Mouse (Mus musculus): Measurements from ENCODE around the gene Tnnc1.

The Tnnc1 gene

GRCm38 (mm10) chr14:31186656-31187055, 21.5 kb upstream of the Tnnc1 start:
- DNase-seq, result peak; percentile 82

GRCm38 (mm10) chr14:31188771-31189181, 19.3 kb upstream of the Tnnc1 start:
- no peak for DNase-seq

GRCm38 (mm10) chr14:31189348-31189747, 18.8 kb upstream of the Tnnc1 start:
- DNase-seq, result no peak

- DNase-seq, result no peak
Measured at GRCm38 (mm10) chr14:31191936-31192335, 16.2 kb upstream of the Tnnc1 start.

GRCm38 (mm10) chr14:31193791-31194190, 14.3 kb upstream of the Tnnc1 start:
- DNase-seq, result no peak

GRCm38 (mm10) chr14:31194441-31194840, 13.7 kb upstream of the Tnnc1 start:
- no peak for DNase-seq

GRCm38 (mm10) chr14:31194891-31195513, 13.1 kb upstream of the Tnnc1 start:
- DNase-seq, result peak; percentile 63

- no peak for DNase-seq
Measured at GRCm38 (mm10) chr14:31195521-31195920, 12.6 kb upstream of the Tnnc1 start.

GRCm38 (mm10) chr14:31195968-31196367, 12.1 kb upstream of the Tnnc1 start:
- no peak for DNase-seq

GRCm38 (mm10) chr14:31197547-31198516, 10.3 kb upstream of the Tnnc1 start:
- DNase-seq, result no peak

- DNase-seq, result no peak
Measured at GRCm38 (mm10) chr14:31199599-31199998, 8.5 kb upstream of the Tnnc1 start.

GRCm38 (mm10) chr14:31200038-31200437, 8.1 kb upstream of the Tnnc1 start:
- DNase-seq, result no peak

- DNase-seq, result no peak
Measured at GRCm38 (mm10) chr14:31204844-31205243, 3.3 kb upstream of the Tnnc1 start.

GRCm38 (mm10) chr14:31205244-31205561, 2.9 kb upstream of the Tnnc1 start:
- no peak for DNase-seq

GRCm38 (mm10) chr14:31205562-31206467, 2.3 kb upstream of the Tnnc1 start:
- peak; percentile 76 for DNase-seq

- peak; percentile 98 for DNase-seq
Measured at GRCm38 (mm10) chr14:31206472-31206981, 1.6 kb upstream of the Tnnc1 start.

GRCm38 (mm10) chr14:31207070-31207830, 862 bp upstream of the Tnnc1 start:
- DNase-seq, result no peak

- no peak for DNase-seq
Measured at GRCm38 (mm10) chr14:31209133-31209557, 1.0 kb downstream of the Tnnc1 start.

- DNase-seq, result no peak
Measured at GRCm38 (mm10) chr14:31211854-31212253, 3.7 kb downstream of the Tnnc1 start.

GRCm38 (mm10) chr14:31212499-31212898, 4.4 kb downstream of the Tnnc1 start:
- no peak for DNase-seq

- no peak for DNase-seq
Measured at GRCm38 (mm10) chr14:31213868-31214267, 5.8 kb downstream of the Tnnc1 start.

- no peak for DNase-seq
Measured at GRCm38 (mm10) chr14:31214684-31215083, 6.6 kb downstream of the Tnnc1 start.
